In the genomic region with DNA sequence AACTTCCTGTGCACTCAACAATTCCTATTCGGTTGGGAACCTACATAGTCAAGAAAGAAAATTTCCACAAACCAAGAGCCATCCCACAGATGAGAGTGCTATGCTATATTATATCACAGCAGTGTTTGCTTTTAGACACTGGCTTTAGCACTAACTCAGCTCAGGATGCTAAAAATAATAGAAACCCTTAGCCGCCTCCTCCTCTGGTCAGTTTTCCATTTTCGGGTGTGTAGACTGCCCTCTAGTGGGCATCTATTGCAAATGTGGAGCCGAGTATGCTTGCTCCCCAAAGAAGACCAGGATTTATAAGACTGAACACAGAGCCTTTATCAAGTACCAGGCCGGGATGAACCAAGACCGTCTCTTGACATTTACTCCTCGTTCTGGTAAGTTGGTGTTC, we compare ENCODE assay signal across 8 mouse cellular contexts.
DNase-seq lines count a peak whose midpoint lies in the region; ATAC-seq and TF ChIP-seq lines count a peak whose summit lies in the region.

No protein-coding gene starts in this region.

- H3K27me3 ChIP-seq in heart, postnatal 0 days (ENCODE audit: control insufficient read depth, insufficient read depth, low read length), result no peaks in the 10 kb centered on the region

- peak; percentile 66 for DNase-seq in heart, postnatal 0 days (ENCODE audit: low spot score)
- DNase-seq in heart, adult 11 months, result no peak
- DNase-seq in cerebellum, adult 18-20 months, result peak; percentile 10 to 17
- peak; percentile 19 to 80 for DNase-seq in frontal cortex, adult 2 months (ENCODE audit: extremely low spot score in 1 of 2, low spot score in 1 of 2)
- DNase-seq in layer of hippocampus, adult 2 months (ENCODE audit: low spot score in 2 of 2), result peak; percentile 46 to 64
- DNase-seq in skeletal muscle tissue, adult 2 months (ENCODE audit: low read depth, low spot score), result peak; percentile 27
- no peak for DNase-seq in urinary bladder, adult 18-20 months (ENCODE audit: low spot score in 2 of 2)

- no peaks in the 10 kb centered on the region for H3K36me3 ChIP-seq in heart, postnatal 0 days (replicated peaks; ENCODE audit: control insufficient read depth, insufficient read depth, low read length)

- H3K4me1 ChIP-seq in heart, postnatal 0 days (ENCODE audit: control insufficient read depth, insufficient read depth), result no peaks in the 10 kb centered on the region

- no peak for TF ChIP-seq EP300 in heart, postnatal 0 days (IDR thresholded peaks at IDR 0.05; ENCODE audit: low read depth)

- no peaks in the 10 kb centered on the region for H3K9me3 ChIP-seq in heart, postnatal 0 days (replicated peaks; ENCODE audit: control insufficient read depth, low read length)

- 26% methylated on average over 7 of the region's 7 CpGs for WGBS in heart, postnatal 0 days

- peak; percentile 64 for ATAC-seq in heart, postnatal 0 days (ENCODE audit: insufficient read depth, low read depth)
- ATAC-seq in megakaryocyte progenitor cell, adult 5-6 weeks (replicated peaks; ENCODE audit: poor library complexity), result peak; percentile 79

- no peak overlapping the region for H3K9ac ChIP-seq in heart, postnatal 0 days (replicated peaks; ENCODE audit: low read depth, low read length)

- peak; percentile 70 for TF ChIP-seq CTCF in heart, postnatal 0 days (IDR thresholded peaks at IDR 0.05; ENCODE audit: low read depth)
- peak; percentile 89 for TF ChIP-seq CTCF in layer of hippocampus, adult 2 months (conservative IDR thresholded peaks at IDR 0.05)

- H3K4me2 ChIP-seq in heart, postnatal 0 days (ENCODE audit: low read depth, low read length), result no peak overlapping the region

- H3K27ac ChIP-seq in heart, postnatal 0 days (ENCODE audit: low read depth), result no peak overlapping the region
- H3K27ac ChIP-seq in layer of hippocampus, adult 2 months, result no peak overlapping the region

- no peak overlapping the region for H3K4me3 ChIP-seq in heart, postnatal 0 days (ENCODE audit: low read depth, low read length)
- no peak overlapping the region for H3K4me3 ChIP-seq in layer of hippocampus, adult 2 months

Comparison
In these comparisons a context has a peak if more than half of its experiments do, and no peak if none do; other contexts are left out.
1. DNase-seq: peak in heart, postnatal 0 days (single experiment), cerebellum, adult 18-20 months (2 of 2), frontal cortex, adult 2 months (2 of 2), layer of hippocampus, adult 2 months (2 of 2) and skeletal muscle tissue, adult 2 months (single experiment); none in heart, adult 11 months (single experiment) and urinary bladder, adult 18-20 months (0 of 2).